Mouse (Mus musculus) A20 (cell line): ENCODE data around the gene Mok.

Experiments used
- DNase-seq: peaks from one replicate; pipeline ENCODE4 v3.0.0-alpha.2; 2011; ENCODE audit warnings: low read depth, low spot score

The Mok gene

GRCm38 (mm10) chr12:110840348-110841198, at the start of gene Mok:
Gene Mok, minus strand, starts transcription at chr12:110840939.
- peak; percentile 95 for DNase-seq

GRCm38 (mm10) chr12:110889036-110890020, 48.6 kb upstream of the Mok start, which contains the start of the genes Cinp and Tecpr2:
Gene Cinp, minus strand, starts transcription at chr12:110889145.
Gene Tecpr2, plus strand, starts transcription at chr12:110889264.
- peak; percentile 98 for DNase-seq

DNA sequence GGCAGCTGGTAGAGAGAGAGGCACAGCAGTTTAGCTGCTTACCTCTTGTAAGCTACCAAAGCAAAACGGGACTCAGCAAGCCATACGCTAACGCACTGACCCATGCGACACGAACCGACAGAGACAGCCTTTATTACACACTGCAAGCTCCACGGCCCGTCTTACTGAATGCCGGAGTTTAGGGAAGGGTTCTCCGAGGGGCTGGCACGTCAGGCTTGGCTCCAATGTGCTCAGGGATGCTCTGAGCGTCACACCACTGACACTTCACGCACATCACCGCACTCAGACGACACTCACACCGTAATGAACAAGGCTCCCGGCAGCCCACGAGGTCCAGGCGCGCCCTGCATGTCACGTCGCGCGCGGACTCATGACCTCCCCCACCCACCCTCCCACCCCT, 47.9 kb upstream of the Mok start:
- DNase-seq = peak; percentile 48

DNA sequence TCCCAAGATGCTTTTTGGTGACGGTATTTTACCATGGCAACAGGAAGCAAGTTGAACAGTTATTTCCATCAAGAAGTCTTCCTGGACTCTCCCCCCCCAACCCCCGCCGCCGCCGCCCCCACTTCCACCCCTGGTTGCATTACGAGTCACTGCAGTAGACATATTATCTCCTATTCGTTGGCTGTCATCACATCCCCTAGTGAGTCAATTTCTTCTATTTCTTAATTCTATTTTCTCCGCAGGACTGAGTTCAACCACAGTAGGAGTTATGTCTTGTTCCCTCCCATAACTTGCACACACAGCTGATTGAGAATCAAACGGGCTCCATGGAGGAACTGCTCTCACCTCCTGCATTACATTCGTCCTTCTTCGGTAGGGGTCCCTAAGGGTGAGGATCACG, 47.4 kb upstream of the Mok start:
- DNase-seq = no peak

GRCm38 (mm10) chr12:110885251-110885650, 44.5 kb upstream of the Mok start:
- no peak for DNase-seq

DNA sequence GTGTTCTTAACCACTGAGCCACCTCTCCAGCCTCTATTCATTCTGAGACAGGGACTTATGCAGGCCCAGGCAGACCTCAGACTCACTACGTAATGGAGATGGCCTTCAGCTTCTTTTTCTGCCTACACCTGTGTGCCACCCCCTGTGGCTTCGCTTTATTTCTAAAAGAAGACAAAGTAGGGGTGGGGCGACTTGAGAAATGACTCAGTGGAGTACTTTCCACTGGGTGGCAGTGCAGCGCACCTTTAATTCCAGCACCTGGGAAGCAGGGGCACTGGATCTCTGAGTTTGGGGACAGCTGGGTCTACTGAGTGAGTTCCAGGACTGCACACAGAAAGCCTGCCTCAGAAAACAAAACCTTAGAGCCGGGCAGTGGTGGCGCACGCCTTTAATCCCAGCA, 41.6 kb upstream of the Mok start:
- DNase-seq = peak; percentile 31

- DNase-seq = no peak
Measured at GRCm38 (mm10) chr12:110875351-110875750, 34.6 kb upstream of the Mok start.

GRCm38 (mm10) chr12:110871247-110871646, 30.5 kb upstream of the Mok start:
- no peak for DNase-seq

- no peak for DNase-seq
Measured at GRCm38 (mm10) chr12:110870107-110870506, 29.4 kb upstream of the Mok start.

DNA sequence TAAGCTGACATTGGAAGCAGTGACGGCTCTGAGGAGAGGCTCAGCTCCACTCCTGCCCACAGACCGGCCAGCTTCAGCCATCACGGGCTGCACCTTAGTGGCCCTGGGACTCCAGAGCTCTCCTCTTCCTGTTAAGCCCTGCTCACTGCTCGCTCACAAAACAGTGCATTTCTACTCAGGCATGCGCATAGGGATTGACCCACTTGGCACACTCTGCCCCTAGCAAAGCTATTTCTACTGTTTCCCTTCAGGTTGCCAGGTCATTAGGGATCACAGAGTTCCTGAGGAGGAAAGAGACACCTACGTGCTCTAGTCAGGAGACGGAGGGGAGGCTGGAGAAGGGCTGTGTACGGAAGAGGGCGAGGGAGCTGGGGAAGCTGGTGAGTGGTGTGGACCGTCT, 25.2 kb upstream of the Mok start:
- DNase-seq = no peak

GRCm38 (mm10) chr12:110865571-110865970, 24.8 kb upstream of the Mok start:
- no peak for DNase-seq

DNA sequence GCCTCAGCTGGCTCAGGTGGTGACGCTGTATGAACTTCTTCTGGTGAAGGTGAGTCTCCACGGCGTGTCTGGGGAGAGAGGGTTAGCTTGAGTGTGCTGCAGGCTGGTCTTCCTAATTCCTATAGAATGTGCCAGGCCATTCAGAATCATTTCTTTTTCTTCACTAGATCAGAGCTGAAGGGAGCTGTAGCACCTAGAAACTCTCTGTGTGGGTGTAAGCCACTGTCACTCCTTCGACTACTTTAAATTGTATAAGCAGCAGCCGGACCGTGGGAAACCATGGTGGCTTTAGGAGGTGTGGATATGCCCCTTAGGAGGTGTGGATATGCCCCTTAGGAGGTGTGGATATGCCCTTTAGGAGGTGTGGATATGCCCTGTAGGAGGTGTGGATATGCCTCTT, 23.3 kb upstream of the Mok start:
- no peak for DNase-seq

DNA sequence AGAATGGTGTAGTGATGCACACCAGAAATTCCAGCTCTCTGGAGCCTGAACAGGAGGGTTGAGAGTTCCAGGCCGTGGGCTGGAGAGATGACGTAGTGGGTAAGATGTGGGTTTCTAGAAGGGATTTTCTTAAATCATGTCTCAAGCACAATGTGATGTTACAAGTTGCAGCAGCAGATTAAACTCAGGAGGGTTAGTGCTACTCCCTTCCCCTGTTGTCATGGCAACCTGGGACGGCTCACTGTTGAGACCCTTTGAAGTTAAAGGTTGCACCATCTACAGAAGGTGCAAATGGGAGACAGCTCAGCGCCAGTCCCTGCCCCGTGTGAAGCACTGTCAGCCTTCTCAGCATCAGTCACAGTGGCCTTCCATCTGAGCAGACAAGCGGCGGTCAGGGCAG, 20.5 kb upstream of the Mok start:
- DNase-seq = no peak

DNA sequence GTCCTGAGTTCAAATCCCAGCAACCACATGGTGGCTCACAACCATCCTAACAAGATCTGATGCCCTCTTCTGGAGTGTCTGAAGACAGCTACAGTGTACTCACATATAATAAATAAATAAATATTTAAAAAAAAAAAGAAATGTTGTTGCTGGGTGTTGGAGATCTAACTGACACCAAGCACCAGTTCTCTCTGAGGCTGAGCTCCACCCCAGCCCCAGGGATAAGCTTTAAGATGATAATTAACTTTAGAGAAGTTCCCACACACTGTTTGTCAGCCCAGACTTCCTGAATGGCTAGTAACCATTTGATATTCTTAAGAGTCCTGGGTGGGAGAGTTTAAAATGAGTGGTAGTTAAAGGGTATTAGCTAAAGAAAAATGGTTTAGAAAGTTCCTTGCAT, 19.6 kb upstream of the Mok start:
- no peak for DNase-seq

GRCm38 (mm10) chr12:110858681-110859080, 17.9 kb upstream of the Mok start:
- DNase-seq = peak; percentile 75

GRCm38 (mm10) chr12:110857196-110857595, 16.5 kb upstream of the Mok start:
- DNase-seq = peak; percentile 80

DNA sequence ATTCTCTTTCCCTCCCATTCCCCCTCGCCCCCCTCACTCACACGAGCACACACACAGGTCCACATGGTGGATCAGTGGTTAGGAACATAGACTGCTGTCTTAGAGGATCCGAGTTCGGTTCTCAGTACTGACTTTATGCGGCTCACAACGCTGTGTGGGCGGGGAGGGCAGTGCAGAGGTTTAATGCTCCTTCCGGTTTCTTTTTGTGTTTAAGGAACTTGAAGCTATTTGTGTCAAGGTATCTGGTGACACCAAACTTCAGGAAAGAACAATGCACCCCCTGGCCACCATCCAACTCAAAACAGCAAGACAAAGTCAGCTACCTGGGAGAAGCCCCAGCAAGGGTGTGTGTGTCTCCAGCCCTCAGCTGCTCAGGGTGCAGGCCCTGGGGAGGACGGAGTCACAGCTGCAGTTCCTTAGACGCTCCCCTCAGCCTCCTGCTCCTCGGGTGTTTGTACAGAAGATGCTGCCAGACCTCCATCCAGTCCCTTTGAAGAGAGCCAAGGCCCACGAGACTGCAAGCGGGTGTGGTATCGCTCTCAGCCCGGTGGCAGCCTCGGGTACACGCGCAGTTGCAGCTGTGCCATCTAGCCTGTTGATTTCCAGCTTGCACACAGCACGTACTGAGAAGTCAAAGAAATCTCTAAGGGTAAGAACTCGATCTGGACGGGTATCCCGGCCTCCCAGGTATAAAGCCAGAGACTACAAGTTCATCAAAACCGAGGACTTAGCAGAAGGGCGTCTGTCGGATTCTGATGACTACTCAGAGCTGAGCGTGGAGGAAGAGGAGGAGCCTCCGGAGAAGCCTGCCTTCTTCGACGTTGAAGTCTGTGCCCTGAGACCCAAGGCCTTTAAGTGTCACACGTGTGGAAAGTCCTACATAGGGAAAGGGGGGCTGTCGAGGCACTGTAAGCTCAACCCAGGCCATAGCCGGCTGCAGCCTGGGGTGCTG, 14.3 kb upstream of the Mok start:
- DNase-seq = peak; percentile 84

GRCm38 (mm10) chr12:110851923-110852322, 11.2 kb upstream of the Mok start:
- no peak for DNase-seq

GRCm38 (mm10) chr12:110851414-110851813, 10.7 kb upstream of the Mok start:
- DNase-seq = peak; percentile 56

GRCm38 (mm10) chr12:110850929-110851256, 10.2 kb upstream of the Mok start:
- DNase-seq = no peak
